Mouse (Mus musculus): ENCODE measurements at regions not wholly inside any gene's neighbourhood (a gene's known extent, or its start where the extent isn't known, plus 50 kb on each side); places are given as distances from the start of the nearest gene placed in this dataset.

DNA sequence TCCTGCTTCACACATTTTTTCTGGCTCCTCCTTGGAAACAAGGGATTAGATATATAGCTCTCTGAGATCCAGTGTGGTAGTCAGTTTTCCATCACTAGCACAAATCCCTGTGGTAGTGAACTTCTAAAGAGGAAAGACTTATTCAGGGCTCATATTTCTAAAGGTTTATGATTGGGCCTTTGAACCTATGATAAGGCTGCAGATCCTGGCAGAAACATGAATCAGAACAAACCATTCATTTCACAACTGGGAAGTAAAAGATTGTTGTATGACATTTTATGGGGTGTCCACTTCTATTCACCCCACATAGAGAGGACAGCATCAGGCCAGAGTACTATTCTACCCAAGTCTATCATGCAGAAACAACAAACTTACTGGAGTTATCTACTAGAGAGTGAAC, 61.3 kb upstream of the Slc22a23 start:
- TF ChIP-seq POLR2A (IDR thresholded peaks at IDR 0.05; ENCODE audit: borderline replicate concordance, insufficient read depth, low read length) (no peak), CTCF (IDR thresholded peaks at IDR 0.05; ENCODE audit: borderline replicate concordance, insufficient read depth, low read depth, low read length) (no peak)

Measured in cerebellum, adult 2 months (tissue).